Mouse (Mus musculus) heart, embryonic 14.5 days (tissue): Measurements from ENCODE around the gene Cdh15. TPM values are rescaled to one million over a fixed set of nuclear protein-coding genes. Genes with fewer than 3 reads are reported as not detected.

Experiments used
- ATAC-seq: fragments of 200-750 bp; cut with Nextera tagmentation; 2 replicates; pipeline ENCODE4 v1.8.0; 2017; ENCODE audit warnings: low read depth, moderate TSS enrichment; ENCODE audit not compliant: insufficient number of reproducible peaks, insufficient read depth, low FRiP score
- H3K27ac ChIP-seq, 2 experiments: fragments of 200-500 bp in 1 of 2; fragments of 300-500 bp in 1 of 2; sonication (generic) in 1 of 2; replicated peaks in 1 of 2; 2 replicates each; pipeline ENCODE4 v1.5.1; 2012 to 2014; ENCODE audit warnings: low read depth in 2 of 2, low read length in 2 of 2, control low read depth in 1 of 2, mild to moderate bottlenecking in 1 of 2, mixed read lengths in 1 of 2; ENCODE audit not compliant: control insufficient read depth in 1 of 2, insufficient read depth in 1 of 2
- H3K27me3 ChIP-seq: fragments of 300-500 bp; sonication (generic); 2 replicates; pipeline ENCODE4 v1.6.1; 2014; ENCODE audit warnings: mild to moderate bottlenecking, low read length, control low read depth; ENCODE audit not compliant: control insufficient read depth, insufficient read depth
- H3K36me3 ChIP-seq: fragments of 300-500 bp; sonication (generic); 2 replicates; pipeline ENCODE4 v1.6.1; 2014; ENCODE audit warnings: mild to moderate bottlenecking, control low read depth, low read length, mixed read lengths; ENCODE audit not compliant: control insufficient read depth, insufficient read depth
- H3K4me1 ChIP-seq, 2 experiments: fragments of 200-500 bp in 1 of 2; fragments of 300-500 bp in 1 of 2; sonication (generic) in 1 of 2; 2 replicates each; pipeline ENCODE4 v1.6.1; 2012 to 2014; ENCODE audit warnings: low read length in 2 of 2, control low read depth in 1 of 2, mixed read lengths in 1 of 2; ENCODE audit not compliant: control insufficient read depth in 2 of 2, insufficient read depth in 2 of 2
- H3K4me2 ChIP-seq: fragments of 300-500 bp; sonication (generic); 2 replicates; pipeline ENCODE4 v1.6.1; 2014; ENCODE audit warnings: mild to moderate bottlenecking, low read length
- H3K4me3 ChIP-seq, 2 experiments: fragments of 200-500 bp in 1 of 2; fragments of 300-500 bp in 1 of 2; sonication (generic) in 1 of 2; 2 replicates each; pipeline ENCODE4 v1.5.1; 2012 to 2014; ENCODE audit warnings: low read length in 2 of 2, mild to moderate bottlenecking in 2 of 2, control low read depth in 1 of 2, low read depth in 1 of 2, moderate library complexity in 1 of 2; ENCODE audit not compliant: control insufficient read depth in 1 of 2, insufficient read depth in 1 of 2
- H3K9ac ChIP-seq: fragments of 300-500 bp; sonication (generic); 2 replicates; pipeline ENCODE4 v1.6.1; 2014; ENCODE audit warnings: mild to moderate bottlenecking, low read length
- H3K9me3 ChIP-seq: fragments of 300-500 bp; sonication (generic); 2 replicates; pipeline ENCODE4 v1.6.1; 2016; ENCODE audit warnings: low read length, control low read depth; ENCODE audit not compliant: control insufficient read depth
- WGBS: fragments of 180-500 bp; shearing (Covaris S2); extraction: QIAGEN DNeasy Blood & Tissue Kit; methylation state at CpG from one replicate; pipeline ENCODE4 v1.1.7; 2014; 5-methylcytosine and 5-hydroxymethylcytosine counted together
- polyA plus RNA-seq: library from polyadenylated mRNA; unstranded; fragments of >200 nt; fragmentation: Nextera tagmentation; extraction: Ambion mirVana; gene quantifications from 2 replicates; pipeline ENCODE4 v1.2.1, GENCODE M21; 2014

The Cdh15 gene
- polyA plus RNA-seq, 1 experiment from 2014 or later, result 0.19 TPM

DNA sequence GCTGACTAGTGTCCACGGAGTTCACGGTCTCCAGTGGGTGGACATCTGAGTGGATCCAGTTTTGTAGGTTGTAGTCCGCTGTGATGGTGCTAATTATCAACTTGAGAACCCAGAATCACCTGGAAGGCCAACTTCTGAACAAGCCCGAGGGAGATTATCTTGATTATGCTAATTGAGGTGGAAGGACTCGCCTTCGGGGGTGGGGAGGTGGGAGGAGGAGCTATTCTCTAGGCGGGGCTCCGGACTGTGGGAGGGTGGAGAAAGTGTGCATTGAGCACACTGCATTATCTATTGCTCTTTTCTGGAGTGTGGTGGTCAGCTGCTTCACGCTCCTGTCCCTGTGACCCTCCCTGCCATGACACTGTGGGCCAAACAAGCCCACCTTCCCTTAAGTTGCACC lies 23.9 kb downstream of the Cdh15 start:
- Histone ChIP-seq H3K27me3 (no peaks in the 10 kb centered on the region), H3K36me3 (no peaks in the 10 kb centered on the region), H3K9me3 (no peaks in the 10 kb centered on the region), H3K27ac (no peak overlapping the region), H3K9ac (no peak overlapping the region), H3K4me2 (no peak overlapping the region), H3K4me1 (no peaks in the 10 kb centered on the region; a peak in 1 of 4 replicates), H3K4me3 (no peak overlapping the region)
- ATAC-seq, result no peak
- WGBS, result 73% methylated on average over 9 of the region's 9 CpGs

DNA sequence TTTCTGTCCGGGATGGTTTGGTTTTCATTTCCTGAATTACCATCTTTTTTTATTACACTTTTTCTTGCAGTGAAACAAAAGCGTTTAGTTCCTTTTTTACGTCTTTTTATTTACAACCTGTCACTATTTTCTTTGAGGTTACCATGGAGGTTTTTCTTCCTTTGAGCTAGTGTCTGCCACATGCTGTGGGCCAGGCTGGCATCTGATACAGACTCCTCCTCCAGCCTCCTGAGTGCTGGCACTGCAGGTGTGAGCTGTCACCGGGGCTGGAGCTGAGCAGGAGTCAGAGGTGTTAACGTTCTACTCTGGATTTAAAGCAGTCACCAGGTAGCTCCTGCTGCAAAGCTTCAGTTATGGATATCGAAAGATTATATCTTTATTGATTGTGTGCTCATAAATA lies 25.4 kb downstream of the Cdh15 start:
- no peak overlapping the region for H3K4me2 ChIP-seq
- no peaks in the 10 kb centered on the region for H3K9me3 ChIP-seq
- ATAC-seq, result no peak
- no peak overlapping the region for H3K9ac ChIP-seq
- no peaks in the 10 kb centered on the region for H3K27me3 ChIP-seq
- WGBS, result 48% methylated on average over 6 of the region's 6 CpGs
- H3K27ac ChIP-seq, result no peak overlapping the region
- H3K4me3 ChIP-seq, result no peak overlapping the region
- H3K4me1 ChIP-seq, result no peaks in the 10 kb centered on the region; a peak in 1 of 4 replicates
- H3K36me3 ChIP-seq, result no peaks in the 10 kb centered on the region

DNA sequence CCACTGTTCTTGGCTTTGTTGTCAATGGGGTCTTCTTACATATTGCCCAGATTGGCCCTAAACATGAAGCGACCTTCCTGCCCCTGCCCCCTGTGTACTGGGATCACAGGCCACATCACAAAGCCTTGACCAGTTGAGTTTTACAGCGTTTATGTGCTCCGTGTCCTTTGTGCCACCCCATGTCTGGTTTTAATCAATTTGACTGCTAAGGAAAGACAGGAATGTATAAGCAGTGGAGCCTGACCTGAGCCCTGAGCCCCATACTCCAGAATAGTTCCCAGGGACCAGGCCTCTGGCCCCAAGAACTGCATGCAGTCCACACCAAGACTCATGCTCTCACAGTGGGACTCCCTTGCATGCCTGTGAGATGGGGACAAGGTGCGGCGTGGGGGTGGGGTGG lies 27.4 kb downstream of the Cdh15 start:
- H3K4me1 ChIP-seq, result no peaks in the 10 kb centered on the region
- no peak overlapping the region for H3K27ac ChIP-seq
- ATAC-seq, result no peak
- H3K9ac ChIP-seq, result no peak overlapping the region
- H3K36me3 ChIP-seq, result no peaks in the 10 kb centered on the region
- no peaks in the 10 kb centered on the region for H3K27me3 ChIP-seq
- no peaks in the 10 kb centered on the region for H3K9me3 ChIP-seq
- H3K4me2 ChIP-seq, result no peak overlapping the region
- no peak overlapping the region for H3K4me3 ChIP-seq
- 52% methylated on average over 5 of the region's 5 CpGs for WGBS

DNA sequence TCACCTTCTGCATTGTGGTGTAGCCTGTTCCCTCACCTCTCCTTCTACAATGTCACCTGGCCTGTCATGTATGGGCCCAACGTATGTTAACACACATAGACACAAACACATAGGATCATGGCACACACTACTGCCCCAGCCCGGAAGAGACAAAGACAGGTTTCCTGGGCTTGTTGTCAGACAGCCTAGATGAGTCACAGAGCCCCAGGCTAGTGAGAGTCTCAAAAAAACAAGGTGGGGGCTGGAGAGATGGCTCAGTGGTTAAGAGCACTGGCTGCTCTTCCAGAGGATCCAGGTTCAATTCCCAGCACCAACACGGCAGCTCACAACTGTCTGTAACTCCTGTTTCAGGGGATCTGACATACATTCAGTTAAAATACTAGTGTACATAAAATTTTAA lies 30.5 kb downstream of the Cdh15 start:
- WGBS, result 85% methylated on average over 3 of the region's 3 CpGs
- Histone ChIP-seq H3K27me3 (no peaks in the 10 kb centered on the region), H3K9ac (no peak overlapping the region), H3K27ac (no peak overlapping the region), H3K4me3 (no peak overlapping the region), H3K4me1 (peaks cover 7 to 12% of the 10 kb centered on the region in 2 experiments), H3K36me3 (peaks cover 17% of the 10 kb centered on the region), H3K4me2 (no peak overlapping the region), H3K9me3 (no peaks in the 10 kb centered on the region)
- ATAC-seq, result no peak

GRCm38 (mm10) chr8:122880302-122880701 lies 32.5 kb downstream of the Cdh15 start:
- H3K9me3 ChIP-seq, result no peaks in the 10 kb centered on the region
- peaks cover 36% of the 10 kb centered on the region for H3K36me3 ChIP-seq
- WGBS, result 74% methylated on average over 3 of the region's 3 CpGs
- no peak overlapping the region for H3K27ac ChIP-seq
- no peak overlapping the region for H3K9ac ChIP-seq
- no peak for ATAC-seq
- no peaks in the 10 kb centered on the region for H3K27me3 ChIP-seq
- peaks cover 15 to 18% of the 10 kb centered on the region in 2 experiments for H3K4me1 ChIP-seq
- H3K4me3 ChIP-seq, result no peak overlapping the region
- H3K4me2 ChIP-seq, result no peak overlapping the region

DNA sequence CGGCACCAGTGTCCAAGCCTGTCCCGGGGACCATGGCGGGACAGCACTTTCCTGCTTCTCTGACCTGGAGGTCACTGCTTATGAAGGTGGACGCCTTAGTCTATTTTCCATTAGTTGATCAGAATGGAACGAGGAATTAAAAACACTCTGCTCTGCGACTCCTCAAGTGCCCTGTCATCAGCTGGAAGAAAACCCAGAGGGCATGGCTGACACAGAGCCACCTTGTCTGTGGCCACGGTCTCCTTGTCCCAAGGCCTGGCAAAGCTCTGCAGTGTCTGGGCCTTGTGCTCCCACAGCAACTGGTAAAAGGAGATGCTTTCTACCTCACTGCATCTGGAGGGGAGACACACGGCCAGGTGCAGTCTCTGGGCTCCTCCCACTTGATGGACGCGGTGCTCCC lies 35.9 kb downstream of the Cdh15 start:
- 38% methylated on average over 10 of the region's 10 CpGs for WGBS
- Histone ChIP-seq H3K4me2 (no peak overlapping the region), H3K4me3 (no peak overlapping the region), H3K4me1 (peaks cover 15 to 18% of the 10 kb centered on the region in 2 experiments), H3K27me3 (no peaks in the 10 kb centered on the region), H3K9me3 (no peaks in the 10 kb centered on the region), H3K27ac (peak overlapping the region; percentile 77 to 80), H3K36me3 (peaks cover 70% of the 10 kb centered on the region), H3K9ac (no peak overlapping the region)
- 0 out of 2 replicates have a peak, but pooled peaks have one; percentile 28 for ATAC-seq

GRCm38 (mm10) chr8:122891440-122891839 lies 43.7 kb downstream of the Cdh15 start:
- H3K4me1 ChIP-seq, result no peaks in the 10 kb centered on the region
- no peak overlapping the region for H3K4me3 ChIP-seq
- H3K9me3 ChIP-seq, result no peaks in the 10 kb centered on the region
- WGBS, result 78% methylated on average over 12 of the region's 12 CpGs
- no peak for ATAC-seq
- H3K27me3 ChIP-seq, result no peaks in the 10 kb centered on the region
- no peak overlapping the region for H3K4me2 ChIP-seq
- H3K27ac ChIP-seq, result no peak overlapping the region
- H3K9ac ChIP-seq, result no peak overlapping the region
- peaks cover 99% of the 10 kb centered on the region for H3K36me3 ChIP-seq

DNA sequence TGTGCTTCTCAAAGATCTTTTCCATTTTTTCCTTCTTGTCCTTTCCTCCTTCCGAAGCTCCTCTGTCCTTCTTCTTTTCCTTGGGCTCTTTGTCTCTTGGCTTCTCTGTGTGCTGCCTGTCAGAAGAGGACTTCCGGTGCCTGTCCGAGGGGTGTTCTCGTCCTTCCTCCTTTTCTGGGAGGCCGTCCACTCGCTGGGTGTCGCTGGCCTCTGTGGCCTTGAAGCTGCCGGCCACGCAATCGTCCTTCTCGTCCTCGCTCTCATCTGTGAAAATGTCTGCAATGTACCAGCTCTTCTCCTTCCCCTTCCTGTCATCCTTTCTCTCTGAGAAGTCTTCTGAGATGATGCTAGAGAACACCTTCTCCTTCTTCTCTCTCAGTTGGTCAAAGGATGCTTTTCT lies 45.7 kb downstream of the Cdh15 start:
- Histone ChIP-seq H3K4me1 (0 out of 4 replicates have a peak, but pooled peaks cover 0 to under 1% of the 10 kb centered on the region in 2 experiments), H3K27ac (no peak overlapping the region), H3K27me3 (no peaks in the 10 kb centered on the region), H3K4me3 (no peak overlapping the region), H3K4me2 (no peak overlapping the region), H3K9me3 (no peaks in the 10 kb centered on the region), H3K9ac (no peak overlapping the region), H3K36me3 (peaks cover 99% of the 10 kb centered on the region)
- no peak for ATAC-seq
- 84% methylated on average over 12 of the region's 12 CpGs for WGBS
